Mouse (Mus musculus): Measurements from ENCODE around the gene Utrn.

Utrn gene

GRCm38 (mm10) chr10:12869029-12869671, at the start of gene Utrn:
Gene Utrn, minus strand, starts transcription at chr10:12869365.
- peak; percentile 86 for DNase-seq (ENCODE audit: low read depth)

GRCm38 (mm10) chr10:12917626-12918025, 48.5 kb upstream of the Utrn start:
- no peak for DNase-seq (ENCODE audit: low read depth)

- DNase-seq (ENCODE audit: low read depth) = no peak
Observed at GRCm38 (mm10) chr10:12916376-12916775, 47.2 kb upstream of the Utrn start.

- DNase-seq (ENCODE audit: low read depth) = no peak
Observed at GRCm38 (mm10) chr10:12915826-12916225, 46.7 kb upstream of the Utrn start.

DNA sequence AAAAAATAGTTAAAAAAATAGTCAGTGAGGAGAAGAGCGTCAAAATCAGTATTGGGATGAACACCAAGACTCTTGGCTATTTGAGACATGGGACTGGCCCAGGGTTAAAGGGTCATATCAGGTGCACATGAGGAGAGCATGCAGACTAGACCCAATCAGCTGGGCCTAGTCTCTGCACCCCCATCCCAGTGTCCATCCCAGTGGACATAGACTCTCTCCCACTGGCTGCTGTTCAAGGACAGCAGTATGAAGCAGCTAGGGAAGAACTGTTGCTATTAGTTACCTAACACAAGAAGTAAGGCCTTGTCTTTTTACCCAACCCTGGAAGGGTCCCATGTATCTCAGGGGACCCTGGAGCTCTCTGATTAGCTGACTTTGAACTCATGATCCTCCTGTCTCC, 45.0 kb upstream of the Utrn start:
- DNase-seq (ENCODE audit: low read depth) = no peak

DNA sequence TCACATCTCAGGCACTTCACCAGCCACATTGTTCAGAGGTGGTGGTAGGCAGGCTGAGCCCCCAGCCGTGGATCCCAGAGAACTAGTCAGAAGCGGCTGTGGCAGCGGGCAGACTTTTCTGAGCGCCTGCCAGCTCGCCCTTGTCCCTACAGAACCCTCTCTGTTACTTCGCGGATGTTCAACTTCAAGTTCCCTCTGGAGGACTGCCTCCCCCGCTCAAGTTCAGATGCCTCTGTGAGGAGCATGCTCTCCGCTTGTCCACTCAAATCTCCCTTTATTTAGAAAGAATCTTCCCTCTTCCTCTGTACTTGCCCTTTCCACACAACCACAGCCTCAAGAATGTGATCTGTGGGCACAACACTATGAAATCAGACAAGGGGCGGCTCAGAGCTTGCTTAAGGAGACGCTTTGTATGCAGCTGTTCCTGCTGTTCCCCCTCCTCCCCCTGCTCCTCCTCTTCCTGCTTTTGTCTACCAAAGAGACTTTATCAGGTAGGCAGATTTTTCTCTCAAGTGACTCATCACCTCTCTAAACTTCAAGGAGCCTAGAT, 42.9 kb upstream of the Utrn start:
- DNase-seq (ENCODE audit: low read depth) = peak; percentile 49

GRCm38 (mm10) chr10:12911451-12911850, 42.3 kb upstream of the Utrn start:
- DNase-seq (ENCODE audit: low read depth) = no peak

GRCm38 (mm10) chr10:12909891-12910290, 40.7 kb upstream of the Utrn start:
- no peak for DNase-seq (ENCODE audit: low read depth)

- DNase-seq (ENCODE audit: low read depth) = no peak
Observed at GRCm38 (mm10) chr10:12909179-12909578, 40.0 kb upstream of the Utrn start.

DNA sequence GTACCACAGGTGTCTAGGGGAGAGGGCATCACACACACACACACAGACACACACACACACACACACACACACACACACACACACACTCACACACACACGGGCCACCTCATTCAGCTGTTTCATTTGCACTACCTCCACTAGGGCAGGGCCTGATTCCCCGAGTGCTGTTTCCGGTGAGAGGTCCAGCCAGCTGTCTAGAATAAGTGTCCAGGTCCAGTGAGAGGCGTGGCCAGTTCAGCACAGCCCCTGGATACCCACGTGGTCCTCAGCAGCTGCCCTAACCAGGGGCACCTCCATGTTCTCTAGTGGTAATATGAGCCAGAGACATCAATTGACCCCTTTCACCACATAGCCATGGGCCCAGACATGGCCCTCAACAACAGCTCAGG, 35.0 kb upstream of the Utrn start:
- DNase-seq (ENCODE audit: low read depth) = no peak

DNA sequence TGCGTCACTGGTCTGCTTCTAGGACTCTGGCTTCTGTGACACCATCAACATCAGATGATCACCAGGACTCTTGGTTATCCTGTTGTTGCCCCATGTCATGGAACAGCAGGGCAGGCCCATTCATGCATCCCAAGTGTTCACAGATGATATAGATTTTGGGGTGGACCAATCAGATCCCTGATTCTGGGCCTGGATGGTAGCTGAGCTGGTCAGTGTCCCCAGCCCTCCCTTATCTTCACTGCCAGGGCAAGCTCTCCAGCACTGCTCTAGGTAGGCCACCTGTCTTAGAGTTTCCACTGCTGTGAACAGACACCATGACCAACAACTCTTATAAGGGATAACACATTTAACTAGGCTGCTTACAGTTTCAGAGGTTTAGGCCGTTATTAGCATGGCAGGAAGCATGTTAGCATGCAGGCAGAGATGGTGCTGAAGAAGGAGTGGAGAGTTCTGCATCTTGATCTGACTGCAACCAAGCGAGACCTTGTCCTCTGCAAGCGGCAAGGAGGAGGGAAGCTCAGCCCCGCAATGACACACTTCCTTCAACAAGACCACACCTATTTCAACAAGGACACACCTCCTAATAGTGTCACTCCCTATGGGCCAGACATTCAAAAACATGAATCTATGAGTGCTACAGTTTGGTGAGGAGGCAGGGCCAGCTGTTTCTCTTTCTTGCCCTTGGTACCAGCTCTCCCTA, 34.4 kb upstream of the Utrn start:
- DNase-seq (ENCODE audit: low read depth) = peak; percentile 40

- no peak for DNase-seq (ENCODE audit: low read depth)
Observed at GRCm38 (mm10) chr10:12899901-12900300, 30.7 kb upstream of the Utrn start.

DNA sequence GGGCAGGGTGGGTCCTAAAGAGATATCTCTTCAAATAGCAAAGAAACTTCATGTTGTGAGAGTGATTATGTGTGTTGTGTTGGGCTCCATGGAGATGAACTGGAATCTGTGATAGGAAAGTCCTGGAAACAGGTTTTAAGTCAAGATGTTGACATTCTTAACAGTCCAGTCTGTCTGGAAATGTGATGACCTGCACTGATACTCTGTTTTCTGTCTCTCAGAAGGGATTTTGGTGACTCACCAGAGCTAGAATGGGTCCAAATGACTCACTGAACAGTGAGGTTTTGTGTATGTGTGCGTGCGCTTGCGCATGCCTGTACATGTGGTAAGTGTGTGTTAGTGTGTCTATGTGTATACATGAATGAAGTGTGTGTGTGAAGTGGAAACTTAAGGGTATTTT, 24.2 kb upstream of the Utrn start:
- no peak for DNase-seq (ENCODE audit: low read depth)

DNA sequence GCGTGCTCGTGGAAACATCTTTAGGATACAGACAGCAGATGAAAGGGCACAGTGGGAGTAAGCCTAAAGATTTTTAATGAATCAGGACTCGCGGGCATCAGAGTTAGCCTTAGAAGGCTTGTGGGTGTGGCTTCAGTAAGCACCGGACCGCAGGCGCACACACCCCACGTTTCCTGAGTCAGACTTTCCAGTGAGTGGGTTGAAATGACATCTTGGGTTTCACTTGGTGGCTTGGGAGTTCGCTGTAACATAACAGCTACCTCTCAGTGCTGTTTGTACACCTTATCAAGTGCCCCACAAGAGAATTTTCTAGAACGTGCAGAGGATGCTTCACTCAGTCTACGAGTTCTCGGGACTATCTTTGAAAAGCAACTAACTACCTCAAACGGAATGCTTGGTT, 19.2 kb upstream of the Utrn start:
- peak; percentile 80 for DNase-seq (ENCODE audit: low read depth)

DNA sequence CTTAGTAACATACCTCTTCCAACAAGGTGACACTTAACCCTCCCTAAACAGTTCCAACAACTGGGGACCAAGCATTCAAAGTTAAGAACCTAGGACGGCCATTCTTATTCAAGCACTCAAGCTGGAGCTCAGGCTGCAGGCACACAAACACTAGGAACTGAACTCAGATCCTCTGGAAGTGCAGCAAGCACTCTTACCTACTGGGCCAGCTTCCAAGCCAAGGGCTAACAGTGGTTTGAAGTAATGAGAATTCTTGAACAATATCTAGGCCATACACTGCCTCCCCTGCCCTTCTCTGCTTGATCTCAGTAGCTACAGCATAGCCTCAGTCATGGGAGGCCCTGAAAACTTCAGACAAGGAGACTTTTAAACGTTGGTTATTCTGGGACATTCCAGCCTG, 18.6 kb upstream of the Utrn start:
- no peak for DNase-seq (ENCODE audit: low read depth)

GRCm38 (mm10) chr10:12884308-12884948, 15.3 kb upstream of the Utrn start:
- peak; percentile 42 for DNase-seq (ENCODE audit: low read depth)

DNA sequence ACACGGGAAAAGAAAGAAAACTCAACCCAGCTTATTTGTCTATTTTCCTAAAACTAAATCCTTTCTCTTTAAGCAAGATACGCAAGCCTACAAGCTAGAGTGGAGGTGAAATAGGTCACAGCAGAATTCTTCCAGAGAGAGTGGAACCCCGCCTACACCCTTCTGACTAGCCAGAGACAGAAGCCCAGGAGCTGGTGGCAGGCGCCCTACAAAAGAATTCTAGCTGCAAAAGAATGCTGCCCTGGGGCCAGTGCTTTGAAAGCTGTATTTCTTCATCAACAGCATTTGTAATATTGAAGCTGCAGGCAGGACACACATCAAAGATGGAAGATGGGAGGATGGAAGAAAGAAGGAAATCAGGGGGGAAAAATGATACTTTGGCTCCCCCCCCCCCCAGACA, 12.7 kb upstream of the Utrn start:
- DNase-seq (ENCODE audit: low read depth) = no peak

- no peak for DNase-seq (ENCODE audit: low read depth)
Observed at GRCm38 (mm10) chr10:12879313-12879695, 10.1 kb upstream of the Utrn start.

DNA sequence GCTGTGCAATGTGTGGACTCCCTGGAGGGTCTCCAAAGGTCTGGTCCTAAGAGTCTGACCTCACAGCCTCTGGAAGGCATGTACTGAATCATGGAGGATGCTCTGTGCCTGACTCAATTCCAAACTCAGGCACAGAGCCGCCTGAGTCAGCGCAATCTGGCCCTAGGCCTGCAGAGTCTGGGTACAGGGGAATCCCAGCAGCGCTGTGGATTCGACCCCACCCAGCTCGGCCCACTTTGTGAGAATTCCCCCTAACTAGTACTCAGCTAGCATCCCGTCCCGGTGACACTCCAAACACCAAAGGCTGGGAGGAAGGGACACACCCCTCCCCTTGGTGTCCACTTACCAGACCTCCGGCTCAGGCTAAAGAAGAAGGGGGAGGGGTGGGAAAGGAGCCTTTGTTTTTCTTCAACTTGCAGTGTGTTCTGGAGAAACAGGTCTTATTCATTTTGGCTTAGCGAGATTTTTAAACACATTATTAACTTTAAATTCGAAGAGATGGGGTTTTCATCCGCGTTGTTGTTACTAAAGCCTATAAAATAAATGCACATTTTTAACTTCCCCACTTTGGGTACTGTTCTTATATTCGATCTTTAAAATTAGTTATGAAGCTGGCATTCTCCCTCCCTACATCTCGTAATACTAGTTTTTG, 9.6 kb upstream of the Utrn start:
- no peak for DNase-seq (ENCODE audit: low read depth)

DNA sequence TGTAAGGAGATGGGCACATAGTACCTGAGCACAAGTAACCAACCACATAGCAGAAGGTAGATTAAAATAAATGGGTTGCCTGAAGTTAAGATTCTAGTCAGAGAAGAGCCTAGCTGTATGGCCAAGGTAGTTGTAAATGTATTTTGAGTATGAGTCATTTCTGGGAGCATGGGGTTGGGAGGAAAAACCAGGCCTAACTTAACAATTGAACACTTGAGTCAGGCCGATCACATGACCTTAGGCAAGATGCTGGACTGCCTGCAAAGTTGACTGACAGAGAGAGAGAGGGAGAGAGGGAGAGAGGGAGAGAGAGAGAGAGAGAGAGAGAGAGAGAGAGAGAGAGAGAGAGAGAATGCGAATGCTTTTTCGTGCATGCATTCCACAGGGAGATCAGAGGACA, 7.3 kb upstream of the Utrn start:
- no peak for DNase-seq (ENCODE audit: low read depth)

DNA sequence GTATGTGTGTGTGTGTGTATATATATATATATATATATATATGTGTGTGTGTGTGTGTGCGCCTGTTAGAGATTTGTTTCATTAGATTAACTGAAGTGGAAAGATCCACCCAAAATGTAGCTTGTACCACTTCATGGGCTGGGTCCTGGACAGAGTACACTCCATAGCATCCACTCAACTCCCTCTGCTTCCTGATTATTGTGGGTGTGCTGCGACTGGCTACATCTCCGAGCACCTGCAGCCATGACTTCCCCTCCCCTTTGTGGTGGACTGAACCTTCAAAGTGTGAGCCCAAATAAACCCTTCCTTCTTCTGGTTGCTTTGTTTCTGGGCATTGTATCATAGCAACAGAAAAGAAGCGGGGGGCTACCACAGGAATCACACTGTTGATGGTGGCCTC, 6.2 kb upstream of the Utrn start:
- no peak for DNase-seq (ENCODE audit: low read depth)

GRCm38 (mm10) chr10:12874577-12875277, 5.6 kb upstream of the Utrn start:
- peak; percentile 95 for DNase-seq (ENCODE audit: low read depth)

All from 416B (cell line).